Mouse (Mus musculus) MEL (cell line): ENCODE measurements around the gene Gldc.

Source experiments
- CHD1 ChIP-seq: IDR thresholded peaks from 2 replicates; pipeline ENCODE4 v1.6.1; 2012; ENCODE audit warnings: low read depth, mild to moderate bottlenecking, inconsistent platforms, low read length, improper control_type of control experiment
- CTCF ChIP-seq, 3 experiments: IDR thresholded peaks in 2 of 3; conservative IDR thresholded peaks in 1 of 3; 2 replicates each; pipeline ENCODE4 v1.5.1; 2011 to 2012; ENCODE audit warnings: low read length in 3 of 3, low read depth in 2 of 3, mild to moderate bottlenecking in 2 of 3, improper control_type of control experiment in 1 of 3, inconsistent platforms in 1 of 3, mixed read lengths in 1 of 3, moderate library complexity in 1 of 3; ENCODE audit not compliant: control insufficient read depth in 1 of 3, insufficient read depth in 1 of 3, poor library complexity in 1 of 3, severe bottlenecking in 1 of 3
- EP300 ChIP-seq, 2 experiments: IDR thresholded peaks; 2 replicates each; pipeline ENCODE4 v1.6.1; 2011; ENCODE audit warnings: improper control_type of control experiment in 2 of 2, low read length in 2 of 2, low read depth in 1 of 2, mild to moderate bottlenecking in 1 of 2
- MAFK ChIP-seq: IDR thresholded peaks from 2 replicates; pipeline ENCODE4 v1.6.1; 2011; ENCODE audit warnings: low read depth, mild to moderate bottlenecking, low read length, improper control_type of control experiment, borderline replicate concordance
- MAX ChIP-seq: IDR thresholded peaks from 2 replicates; pipeline ENCODE4 v1.6.1; 2011; ENCODE audit warnings: low read length, improper control_type of control experiment
- POLR2AphosphoS2 ChIP-seq: IDR thresholded peaks from 2 replicates; pipeline ENCODE4 v1.6.1; 2011; ENCODE audit warnings: low read length, improper control_type of control experiment
- POLR2AphosphoS5 ChIP-seq: IDR thresholded peaks from 2 replicates; pipeline ENCODE4 v1.6.1; 2012; ENCODE audit warnings: low read depth, borderline replicate concordance, mild to moderate bottlenecking, inconsistent platforms, low read length, moderate library complexity, mixed read lengths

DNA sequence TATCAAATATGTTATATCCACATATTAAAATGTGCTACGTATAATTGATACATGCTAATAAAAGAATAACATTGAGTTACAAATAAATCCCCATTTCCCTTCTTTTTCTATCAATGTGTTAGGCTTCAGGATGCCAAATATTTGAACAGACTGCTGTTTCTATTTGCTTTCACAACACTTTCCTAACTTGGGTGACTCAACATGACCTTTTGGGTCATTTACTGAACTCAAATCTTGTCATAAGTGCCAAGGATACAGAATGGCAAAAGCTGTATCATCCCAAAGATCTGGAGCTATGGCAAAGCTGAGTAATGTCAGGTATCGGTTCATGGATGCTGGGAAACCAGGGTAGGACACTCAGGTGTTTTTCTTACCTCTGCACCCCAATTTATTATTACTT, 12.0 kb upstream of the Gldc start:
- TF ChIP-seq CHD1 (no peak), MAFK (no peak), POLR2AphosphoS2 (no peak), CTCF (IDR thresholded peaks at IDR 0.05 in 2 of 3, conservative IDR thresholded peaks at IDR 0.05 in 1 of 3; ENCODE audit: control insufficient read depth in 1 of 3, insufficient read depth in 1 of 3, low read depth in 2 of 3, low read length in 3 of 3, poor library complexity in 1 of 3, severe bottlenecking in 1 of 3) (no peak), MAX (no peak), EP300 (IDR thresholded peaks at IDR 0.05; ENCODE audit: low read depth in 1 of 2, low read length in 2 of 2) (no peak), POLR2AphosphoS5 (no peak)
